Mouse (Mus musculus) stomach, embryonic 14.5 days (tissue): ENCODE measurements around the gene Spata25. TPM values are rescaled to one million over a fixed set of nuclear protein-coding genes. Genes with fewer than 3 reads are reported as not detected.
A peak's percentile ranks its signal among the peaks of the same experiment; 100 is the strongest.

ENCODE experiments used
- ATAC-seq: fragments of 200-750 bp; cut with Nextera tagmentation; 2 replicates; pipeline ENCODE4 v1.8.0; 2017; ENCODE audit warnings: low read depth, moderate TSS enrichment; ENCODE audit not compliant: insufficient number of reproducible peaks, insufficient read depth, low FRiP score
- H3K27ac ChIP-seq: fragments of 300-500 bp; sonication (generic); 2 replicates; pipeline ENCODE4 v1.5.1; 2014; ENCODE audit warnings: mild to moderate bottlenecking, low read length, moderate library complexity, mixed read lengths
- H3K27me3 ChIP-seq: fragments of 300-500 bp; sonication (generic); 2 replicates; pipeline ENCODE4 v1.6.1; 2014; ENCODE audit warnings: low read length, control low read depth, mixed read lengths; ENCODE audit not compliant: control insufficient read depth, insufficient read depth
- H3K36me3 ChIP-seq: fragments of 300-500 bp; sonication (generic); 2 replicates; pipeline ENCODE4 v1.6.1; 2014; ENCODE audit warnings: mild to moderate bottlenecking, control low read depth, low read length, moderate library complexity, mixed read lengths; ENCODE audit not compliant: control insufficient read depth, insufficient read depth
- H3K4me1 ChIP-seq: fragments of 300-500 bp; sonication (generic); 2 replicates; pipeline ENCODE4 v1.6.1; 2014; ENCODE audit warnings: low read length, control low read depth, mixed read lengths; ENCODE audit not compliant: control insufficient read depth, insufficient read depth
- H3K4me2 ChIP-seq: fragments of 300-500 bp; sonication (generic); replicated peaks from 2 replicates; pipeline ENCODE4 v1.6.1; 2014; ENCODE audit warnings: low read depth, low read length, control low read depth
- H3K4me3 ChIP-seq: fragments of 300-500 bp; sonication (generic); 2 replicates; pipeline ENCODE4 v1.5.1; 2014; ENCODE audit warnings: low read depth, low read length, control low read depth
- H3K9ac ChIP-seq: fragments of 300-500 bp; sonication (generic); replicated peaks from 2 replicates; pipeline ENCODE4 v1.6.1; 2014; ENCODE audit warnings: low read depth, mild to moderate bottlenecking, control low read depth, low read length, moderate library complexity, mixed read lengths
- H3K9me3 ChIP-seq: fragments of 300-500 bp; sonication (generic); 2 replicates; pipeline ENCODE4 v1.6.1; 2016; ENCODE audit warnings: low read depth, low read length, control low read depth; ENCODE audit not compliant: control insufficient read depth
- WGBS: fragments of 180-500 bp; shearing (Covaris S2); extraction: QIAGEN DNeasy Blood & Tissue Kit; methylation state at CpG from one replicate; pipeline ENCODE4 v1.1.7; 2014; 5-methylcytosine and 5-hydroxymethylcytosine counted together
- polyA plus RNA-seq: library from polyadenylated mRNA; unstranded; fragments of >200 nt; fragmentation: Nextera tagmentation; extraction: Ambion mirVana; gene quantifications from 2 replicates; pipeline ENCODE4 v1.2.1, GENCODE M21; 2014

Spata25 gene
- polyA plus RNA-seq, 1 experiment from 2014 or later, result not detected

DNA sequence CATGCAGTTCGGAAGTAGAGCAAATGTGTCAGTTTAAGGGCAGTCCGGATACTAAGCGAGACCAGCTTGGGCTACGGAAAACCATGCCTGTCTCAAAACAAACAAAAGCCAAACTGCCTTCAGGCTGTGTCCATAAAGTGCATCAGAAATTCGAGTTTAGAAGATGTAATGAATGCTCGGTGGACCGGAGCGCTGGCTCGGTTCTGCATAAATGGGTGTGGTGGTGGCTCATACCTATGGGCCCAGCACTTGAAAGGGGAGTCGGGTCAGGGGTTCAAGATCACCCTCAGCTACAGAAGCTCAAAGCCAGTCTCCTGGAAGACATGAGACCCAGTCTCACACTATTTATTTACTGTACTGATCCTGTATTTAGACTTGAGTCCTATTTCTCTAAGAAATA is 40.6 kb downstream of the Spata25 start:
- Histone ChIP-seq H3K4me3 (no peak overlapping the region), H3K36me3 (peaks cover 22% of the 10 kb centered on the region), H3K9me3 (no peaks in the 10 kb centered on the region), H3K9ac (no peak overlapping the region), H3K27ac (no peak overlapping the region), H3K4me1 (peaks cover 8% of the 10 kb centered on the region; the same call in 1 of the 2 replicates), H3K27me3 (no peaks in the 10 kb centered on the region), H3K4me2 (no peak overlapping the region)
- 80% methylated on average over 10 of the region's 10 CpGs for WGBS
- ATAC-seq, result no peak

- no peak overlapping the region; the same call in 1 of the 2 replicates for H3K27ac ChIP-seq
- H3K9ac ChIP-seq, result no peak overlapping the region
Observed at GRCm38 (mm10) chr2:164787032-164787431, 41.3 kb downstream of the Spata25 start.

GRCm38 (mm10) chr2:164786388-164786885 is 41.9 kb downstream of the Spata25 start:
- 6% methylated on average over 15 of the region's 15 CpGs for WGBS
- Histone ChIP-seq H3K4me3 (peak overlapping the region; percentile 66), H3K27me3 (no peaks in the 10 kb centered on the region), H3K9ac (peak overlapping the region; percentile 64), H3K9me3 (no peaks in the 10 kb centered on the region), H3K4me1 (peaks cover 8% of the 10 kb centered on the region; the same call in 1 of the 2 replicates), H3K36me3 (peaks cover 9% of the 10 kb centered on the region; the same call in 1 of the 2 replicates), H3K4me2 (peak overlapping the region; percentile 82), H3K27ac (peak overlapping the region; percentile 86; the same call in 1 of the 2 replicates)
- ATAC-seq, result peak; percentile 3; the same call in 1 of the 2 replicates

More at GRCm38 (mm10) chr2:164787032-164787431, 41.3 kb downstream of the Spata25 start:
- peak overlapping the region; percentile 82 for H3K4me2 ChIP-seq
- H3K9me3 ChIP-seq, result no peaks in the 10 kb centered on the region
- ATAC-seq, result no peak
- H3K4me3 ChIP-seq, result peak overlapping the region; percentile 66
- WGBS, result 88% methylated on average over 3 of the region's 3 CpGs
- H3K27me3 ChIP-seq, result no peaks in the 10 kb centered on the region
- H3K4me1 ChIP-seq, result peaks cover 8% of the 10 kb centered on the region; the same call in 1 of the 2 replicates
- H3K36me3 ChIP-seq, result peaks cover 15% of the 10 kb centered on the region

DNA sequence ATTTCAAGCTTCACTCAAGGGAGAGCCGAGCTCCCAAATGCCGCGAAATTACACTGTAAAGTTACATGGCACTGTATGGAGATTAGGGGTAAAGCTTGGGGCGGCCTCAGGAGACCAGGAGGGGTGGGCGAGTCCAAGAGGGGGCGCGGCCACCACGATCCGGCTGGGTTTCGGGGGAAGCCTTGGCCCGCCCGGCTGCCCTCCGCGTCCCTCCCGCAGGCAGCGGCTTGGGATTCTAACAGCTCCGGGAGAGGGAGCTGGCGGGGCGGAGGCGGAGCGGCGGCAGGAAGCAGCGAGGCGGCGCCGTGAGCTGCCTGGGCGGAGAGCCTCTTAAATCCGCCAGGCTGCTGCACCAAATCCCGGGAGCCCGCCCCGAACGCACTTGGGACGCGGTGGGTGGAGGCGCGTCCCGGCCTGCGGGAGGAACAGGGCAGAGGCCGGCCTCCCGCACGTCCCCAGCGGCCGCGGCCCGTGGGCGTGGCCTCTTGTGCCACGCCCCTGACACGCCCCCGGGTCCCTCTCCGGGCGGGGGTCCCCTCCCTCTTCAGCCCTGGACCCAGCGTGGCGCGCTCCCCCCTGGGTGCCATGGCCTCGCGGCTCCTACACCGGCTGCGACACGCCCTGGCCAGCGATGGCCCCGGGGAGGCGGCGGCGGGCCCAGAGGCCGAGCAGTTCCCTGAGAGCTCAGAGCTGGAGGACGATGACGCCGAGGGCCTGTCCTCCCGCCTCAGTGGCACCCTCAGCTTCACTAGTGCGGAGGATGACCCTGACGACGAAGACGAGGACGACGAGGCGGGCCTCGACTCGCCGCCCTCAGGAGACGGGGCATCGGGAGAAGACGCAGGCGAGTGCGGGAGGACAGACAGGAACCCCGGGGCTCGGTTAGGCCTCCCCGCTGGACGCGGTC is 42.6 kb downstream of the Spata25 start, which contains the start of gene Snx21:
Snx21 (plus strand) TSS at position 343 of the 907 bp plus-strand sequence.
- peaks cover 3% of the 10 kb centered on the region; the same call in 1 of the 2 replicates for H3K36me3 ChIP-seq
- peak within 1 kb of the TSS; percentile 86 for H3K27ac ChIP-seq
- H3K4me3 ChIP-seq, result peak within 1 kb of the TSS; percentile 66
- peaks cover 8% of the 10 kb centered on the region; the same call in 1 of the 2 replicates for H3K4me1 ChIP-seq
- H3K9ac ChIP-seq, result peak within 1 kb of the TSS; percentile 64
- no peaks in the 10 kb centered on the region for H3K9me3 ChIP-seq
- peak; percentile 92 for ATAC-seq
- under 1% methylated on average over 86 of the region's 89 CpGs for WGBS
- no peaks in the 10 kb centered on the region for H3K27me3 ChIP-seq
- H3K4me2 ChIP-seq, result peak within 1 kb of the TSS; percentile 82

- Histone ChIP-seq H3K27ac (peak overlapping the region; percentile 86; the same call in 1 of the 2 replicates), H3K27me3 (no peaks in the 10 kb centered on the region), H3K9me3 (no peaks in the 10 kb centered on the region), H3K4me1 (peaks cover 8% of the 10 kb centered on the region; the same call in 1 of the 2 replicates), H3K9ac (peak overlapping the region; percentile 64; the same call in 1 of the 2 replicates), H3K4me2 (peak overlapping the region; percentile 82), H3K36me3 (peaks cover 3% of the 10 kb centered on the region; the same call in 1 of the 2 replicates), H3K4me3 (peak overlapping the region; percentile 66)
- no peak for ATAC-seq
- 5% methylated on average over 7 of the region's 7 CpGs for WGBS
Observed at GRCm38 (mm10) chr2:164784869-164785420, 43.4 kb downstream of the Spata25 start.

GRCm38 (mm10) chr2:164783926-164784581 is 44.3 kb downstream of the Spata25 start:
- ATAC-seq, result no peak
- H3K4me3 ChIP-seq, result no peak overlapping the region
- H3K27me3 ChIP-seq, result no peaks in the 10 kb centered on the region
- H3K9me3 ChIP-seq, result no peaks in the 10 kb centered on the region
- WGBS, result 72% methylated on average over 7 of the region's 7 CpGs
- peaks cover 3% of the 10 kb centered on the region; the same call in 1 of the 2 replicates for H3K36me3 ChIP-seq
- H3K27ac ChIP-seq, result no peak overlapping the region
- peaks cover 8% of the 10 kb centered on the region; the same call in 1 of the 2 replicates for H3K4me1 ChIP-seq
- H3K4me2 ChIP-seq, result peak overlapping the region; percentile 82
- no peak overlapping the region for H3K9ac ChIP-seq

DNA sequence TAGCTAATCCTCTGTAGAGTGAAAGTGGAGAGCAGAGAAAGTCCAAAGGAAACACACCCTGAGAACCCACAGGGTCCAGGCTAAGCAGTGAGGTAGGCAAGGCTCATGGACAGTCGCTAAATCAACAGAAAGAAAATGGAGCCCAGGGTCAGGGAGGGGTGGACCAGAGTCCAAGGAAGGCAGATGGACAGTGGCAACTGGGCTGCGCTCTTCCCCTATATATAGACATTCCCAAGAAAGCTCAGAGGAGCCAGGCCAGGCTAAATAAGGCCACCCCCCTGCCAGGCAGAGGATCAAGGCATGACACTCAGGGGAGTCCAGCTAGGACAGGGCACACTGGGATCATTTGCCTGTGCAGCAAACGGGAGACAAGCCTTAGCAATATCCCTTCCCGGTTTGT is 46.5 kb downstream of the Spata25 start:
- ATAC-seq, result no peak
- peaks cover 4% of the 10 kb centered on the region; the same call in 1 of the 2 replicates for H3K4me1 ChIP-seq
- no peaks in the 10 kb centered on the region for H3K27me3 ChIP-seq
- no peak overlapping the region for H3K27ac ChIP-seq
- H3K9ac ChIP-seq, result no peak overlapping the region
- no peak overlapping the region for H3K4me3 ChIP-seq
- no peaks in the 10 kb centered on the region for H3K9me3 ChIP-seq
- WGBS, result 74% methylated on average over 4 of the region's 4 CpGs
- H3K4me2 ChIP-seq, result no peak overlapping the region
- H3K36me3 ChIP-seq, result no peaks in the 10 kb centered on the region
